ENCODE assay signal across 8 mouse cellular contexts in genomic region chr7:118314228-118314658, GRCm38 (mm10).
DNase-seq lines count a peak whose midpoint lies in the region; ATAC-seq lines count a peak whose summit lies in the region.

No protein-coding gene starts in this region.

- peak; percentile 84 for DNase-seq in heart, adult 11 months
- DNase-seq in heart, postnatal 10 days: no peak
- DNase-seq in cerebellum, adult 18-20 months: peak; percentile 61 to 64
- DNase-seq in layer of hippocampus, adult 9-11 months: peak; percentile 78
- DNase-seq in right cerebral cortex, postnatal 36 days (ENCODE audit: low spot score in 2 of 2): peak; percentile 21 to 31
- no peak for DNase-seq in kidney, adult 9 months
- no peak for DNase-seq in kidney, postnatal 36 days

- intact Hi-C loops in heart, postnatal 10 days (cut with DNase I): no loop called here

- ATAC-seq in erythroblast, adult 5-6 weeks (replicated peaks; ENCODE audit: low FRiP score, poor library complexity, severe bottlenecking): no peak

Comparison
In these comparisons a context has a peak if more than half of its experiments do, and no peak if none do; other contexts are left out.
1. DNase-seq: peak in heart, adult 11 months (single experiment), cerebellum, adult 18-20 months (2 of 2), layer of hippocampus, adult 9-11 months (single experiment) and right cerebral cortex, postnatal 36 days (2 of 2); none in heart, postnatal 10 days (0 of 2), kidney, adult 9 months (single experiment) and kidney, postnatal 36 days (0 of 2).